Mouse (Mus musculus) cerebellum, adult 2 months (tissue): Measurements from ENCODE around the gene Kpnb1.

Experiments
- CTCF ChIP-seq: fragments of 200-500 bp; IDR thresholded peaks from 2 replicates; pipeline ENCODE4 v1.5.1; 2011; ENCODE audit warnings: low read depth, mild to moderate bottlenecking, control low read depth, low read length, moderate library complexity, borderline replicate concordance; ENCODE audit not compliant: insufficient read depth
- POLR2A ChIP-seq: fragments of 200-500 bp; IDR thresholded peaks from 2 replicates; pipeline ENCODE4 v1.6.1; 2011; ENCODE audit warnings: low read length, control low read depth, borderline replicate concordance; ENCODE audit not compliant: insufficient read depth

DNA sequence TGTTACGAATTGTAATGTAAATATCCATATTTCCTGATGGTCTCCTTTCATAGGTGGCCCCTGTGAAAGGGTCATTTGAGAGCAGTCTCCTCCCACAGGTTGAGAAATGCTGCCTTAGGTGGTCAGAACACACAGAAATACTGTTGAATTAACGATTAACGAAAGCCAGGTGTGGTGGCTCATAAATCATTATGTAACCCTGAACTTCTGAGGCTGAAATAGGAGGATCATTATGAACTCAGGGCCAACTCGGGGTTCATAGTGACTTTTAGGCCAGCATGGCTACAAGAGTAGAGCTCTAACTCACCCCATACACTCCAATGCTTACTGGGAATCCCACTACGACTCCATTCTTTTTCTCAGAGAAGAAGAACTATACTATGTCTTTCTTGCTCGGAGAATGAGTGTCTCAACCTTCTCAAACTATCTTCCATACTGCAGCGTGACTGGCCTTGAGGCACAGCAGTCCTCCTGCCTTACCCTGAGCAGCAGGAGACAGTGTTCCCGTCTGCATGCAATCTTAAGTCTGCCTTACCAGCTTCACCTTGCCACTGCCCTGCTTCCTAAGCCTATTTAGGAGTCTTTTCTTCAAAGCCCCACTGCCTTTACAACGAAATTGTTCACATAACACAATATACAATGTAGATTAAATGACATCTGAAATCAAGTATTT is 23.2 kb upstream of the Kpnb1 start:
- TF ChIP-seq CTCF (no peak), POLR2A (no peak)
